Mouse (Mus musculus): ENCODE measurements around the gene Erich3.
A peak's percentile ranks its signal among the peaks of the same experiment; 100 is the strongest.

Erich3 gene

GRCm38 (mm10) chr3:154771651-154772050 is 108.0 kb downstream of the Erich3 start:
- DNase-seq (ENCODE audit: low spot score) = no peak

GRCm38 (mm10) chr3:154778836-154779595 is 115.4 kb downstream of the Erich3 start:
- DNase-seq (ENCODE audit: low spot score) = no peak

- DNase-seq (ENCODE audit: low spot score) = no peak
Measured at GRCm38 (mm10) chr3:154786354-154786753, 122.7 kb downstream of the Erich3 start.

- DNase-seq (ENCODE audit: low spot score) = no peak
Measured at GRCm38 (mm10) chr3:154787611-154788010, 124.0 kb downstream of the Erich3 start.

- DNase-seq (ENCODE audit: low spot score) = no peak
Measured at GRCm38 (mm10) chr3:154793571-154793970, 129.9 kb downstream of the Erich3 start.

- DNase-seq (ENCODE audit: low spot score) = no peak
Measured at GRCm38 (mm10) chr3:154798806-154799205, 135.1 kb downstream of the Erich3 start.

- no peak for DNase-seq (ENCODE audit: low spot score)
Measured at GRCm38 (mm10) chr3:154800454-154800853, 136.8 kb downstream of the Erich3 start.

- no peak for DNase-seq (ENCODE audit: low spot score)
Measured at GRCm38 (mm10) chr3:154800888-154801429, 137.3 kb downstream of the Erich3 start.

- DNase-seq (ENCODE audit: low spot score) = peak; percentile 68
Measured at GRCm38 (mm10) chr3:154806626-154807025, 143.0 kb downstream of the Erich3 start.

- DNase-seq (ENCODE audit: low spot score) = no peak
Measured at GRCm38 (mm10) chr3:154810273-154810870, 146.7 kb downstream of the Erich3 start.

GRCm38 (mm10) chr3:154811281-154811680 is 147.6 kb downstream of the Erich3 start:
- no peak for DNase-seq (ENCODE audit: low spot score)

- no peak for DNase-seq (ENCODE audit: low spot score)
Measured at GRCm38 (mm10) chr3:154811833-154812232, 148.2 kb downstream of the Erich3 start.

- no peak for DNase-seq (ENCODE audit: low spot score)
Measured at GRCm38 (mm10) chr3:154812893-154813292, 149.2 kb downstream of the Erich3 start.

GRCm38 (mm10) chr3:154815606-154816005 is 151.9 kb downstream of the Erich3 start:
- no peak for DNase-seq (ENCODE audit: low spot score)

- no peak for DNase-seq (ENCODE audit: low spot score)
Measured at GRCm38 (mm10) chr3:154816231-154816630, 152.6 kb downstream of the Erich3 start.

GRCm38 (mm10) chr3:154816801-154817625 is 153.4 kb downstream of the Erich3 start:
- peak; percentile 46 for DNase-seq (ENCODE audit: low spot score)

Measured in layer of hippocampus, adult 11-12 months (tissue).